Mouse (Mus musculus) myocyte (in vitro differentiated cells): ENCODE data around the gene Ralgps1. TPM values are rescaled to one million over a fixed set of nuclear protein-coding genes. Genes with fewer than 3 reads are reported as not detected.
"Not testable (repeated sequence)": the region's sequence is repeated elsewhere in the genome, so short reads cannot be mapped to it uniquely, and the experiment has no call there.

Experiments
- H3K27me3 ChIP-seq: one replicate; pipeline ENCODE4 v1.6.1; 2011; ENCODE audit not compliant: control insufficient read depth, insufficient read depth, insufficient read length
- H3K36me3 ChIP-seq: one replicate; pipeline ENCODE4 v1.6.1; 2011; ENCODE audit not compliant: control insufficient read depth, insufficient read depth
- H3K4me2 ChIP-seq: one replicate; pipeline ENCODE4 v1.6.1; 2011; ENCODE audit warnings: low read depth, control low read depth
- H3K4me3 ChIP-seq: one replicate; pipeline ENCODE4 v1.5.1; 2011; ENCODE audit warnings: mild to moderate bottlenecking, control low read depth, moderate library complexity
- H3K79me2 ChIP-seq: one replicate; pipeline ENCODE4 v1.6.1; 2011; ENCODE audit not compliant: control insufficient read depth, insufficient read depth
- H3ac ChIP-seq: one replicate; pipeline ENCODE4 v1.6.1; 2011; ENCODE audit not compliant: control insufficient read depth, insufficient read length
- CEBPB ChIP-seq: IDR thresholded peaks from 2 replicates; pipeline ENCODE4 v1.6.1; 2011; ENCODE audit warnings: mild to moderate bottlenecking, moderate library complexity; ENCODE audit not compliant: poor library complexity, insufficient read depth, severe bottlenecking
- E2F4 ChIP-seq: IDR thresholded peaks from one replicate; pipeline ENCODE4 v1.6.1; 2011; ENCODE audit warnings: mild to moderate bottlenecking, control low read depth, moderate library complexity; ENCODE audit not compliant: insufficient read depth
- MAX ChIP-seq: IDR thresholded peaks from one replicate; pipeline ENCODE4 v1.6.1; 2011; ENCODE audit warnings: low read depth, mild to moderate bottlenecking, control low read depth
- MYOD1 ChIP-seq, 3 experiments: IDR thresholded peaks; one replicate each; pipeline ENCODE4 v1.6.1; 2011; ENCODE audit warnings: control low read depth in 2 of 3, low read depth in 2 of 3, mild to moderate bottlenecking in 2 of 3, moderate library complexity in 1 of 3; ENCODE audit not compliant: insufficient read length in 2 of 3, control insufficient read depth in 1 of 3
- MYOG ChIP-seq, 3 experiments: IDR thresholded peaks; one replicate each; pipeline ENCODE4 v1.6.1; 2011; ENCODE audit warnings: control low read depth in 2 of 3, low read depth in 2 of 3, mild to moderate bottlenecking in 2 of 3; ENCODE audit not compliant: insufficient read length in 2 of 3, control insufficient read depth in 1 of 3, insufficient read depth in 1 of 3
- POLR2A ChIP-seq: IDR thresholded peaks from one replicate; pipeline ENCODE4 v1.6.1; 2011; ENCODE audit warnings: low read depth, mild to moderate bottlenecking, control low read depth, moderate library complexity; ENCODE audit not compliant: insufficient read length
- POLR2AphosphoS2 ChIP-seq: IDR thresholded peaks from one replicate; pipeline ENCODE4 v1.6.1; 2011; ENCODE audit warnings: low read depth, control low read depth; ENCODE audit not compliant: insufficient read length
- REST ChIP-seq: IDR thresholded peaks from one replicate; pipeline ENCODE4 v1.6.1; 2011; ENCODE audit warnings: mild to moderate bottlenecking, control low read depth, moderate library complexity; ENCODE audit not compliant: insufficient read depth, insufficient read length
- SRF ChIP-seq: IDR thresholded peaks from one replicate; pipeline ENCODE4 v1.6.1; 2011; ENCODE audit warnings: low read depth; ENCODE audit not compliant: control insufficient read depth, insufficient read length
- TCF12 ChIP-seq: IDR thresholded peaks from one replicate; pipeline ENCODE4 v1.6.1; 2011; ENCODE audit warnings: mild to moderate bottlenecking, control low read depth; ENCODE audit not compliant: poor library complexity, insufficient read depth, severe bottlenecking
- TCF3 ChIP-seq: IDR thresholded peaks from one replicate; pipeline ENCODE4 v1.6.1; 2011; ENCODE audit warnings: low read depth, control low read depth; ENCODE audit not compliant: insufficient read length
- USF1 ChIP-seq: IDR thresholded peaks from one replicate; pipeline ENCODE4 v1.6.1; 2011; ENCODE audit warnings: low read depth, mild to moderate bottlenecking, control low read depth, moderate library complexity
- polyA plus RNA-seq: library from polyadenylated mRNA; unstranded; fragments of >200 nt; fragmentation: generic; extraction: Trizol; gene quantifications from one replicate; pipeline ENCODE4 v1.2.1, GENCODE M21; 2012; ENCODE audit warnings: missing spikeins

Gene Ralgps1
- polyA plus RNA-seq, 1 experiment = 1.3 TPM

GRCm38 (mm10) chr2:33127271-33127670, 244.0 kb downstream of the Ralgps1 start:
- no peaks in the 10 kb centered on the region for H3K36me3 ChIP-seq
- no peaks in the 10 kb centered on the region for H3K79me2 ChIP-seq
- TF ChIP-seq MAX = no peak
- TF ChIP-seq SRF = no peak
- no peak for TF ChIP-seq TCF3
- TF ChIP-seq POLR2AphosphoS2 = no peak
- no peak for TF ChIP-seq POLR2A
- TF ChIP-seq MYOG (IDR thresholded peaks at IDR 0.05; ENCODE audit: control insufficient read depth in 1 of 3, insufficient read depth in 1 of 3, insufficient read length in 2 of 3, low read depth in 2 of 3) = no peak
- no peak for TF ChIP-seq MYOD1 (IDR thresholded peaks at IDR 0.05; ENCODE audit: control insufficient read depth in 1 of 3, insufficient read length in 2 of 3, low read depth in 2 of 3)
- TF ChIP-seq REST = no peak
- TF ChIP-seq TCF12 = no peak
- no peak for TF ChIP-seq CEBPB
- no peak for TF ChIP-seq E2F4
- no peak for TF ChIP-seq USF1
- H3ac ChIP-seq = no peak overlapping the region
- no peak overlapping the region for H3K4me3 ChIP-seq
- no peak overlapping the region for H3K4me2 ChIP-seq
- H3K27me3 ChIP-seq = peaks cover 2% of the 10 kb centered on the region

GRCm38 (mm10) chr2:33122856-33123255, 248.4 kb downstream of the Ralgps1 start:
- peaks cover 5% of the 10 kb centered on the region for H3K27me3 ChIP-seq
- H3ac ChIP-seq = no peak overlapping the region
- no peaks in the 10 kb centered on the region for H3K79me2 ChIP-seq
- no peak overlapping the region for H3K4me2 ChIP-seq
- no peaks in the 10 kb centered on the region for H3K36me3 ChIP-seq
- no peak for TF ChIP-seq SRF
- H3K4me3 ChIP-seq = no peak overlapping the region

- no peaks in the 10 kb centered on the region for H3K36me3 ChIP-seq
- TF ChIP-seq USF1 = no peak
- no peak for TF ChIP-seq POLR2AphosphoS2
- no peak for TF ChIP-seq POLR2A
- TF ChIP-seq TCF12 = no peak
- no peak for TF ChIP-seq CEBPB
- no peak for TF ChIP-seq MAX
- TF ChIP-seq MYOD1 (IDR thresholded peaks at IDR 0.05; ENCODE audit: control insufficient read depth in 1 of 3, insufficient read length in 2 of 3, low read depth in 2 of 3) = no peak
These were observed 270.8 kb downstream of the Ralgps1 start for GRCm38 (mm10) chr2:33100536-33100935.

GRCm38 (mm10) chr2:33097326-33097725, 274.0 kb downstream of the Ralgps1 start:
- H3K4me2 ChIP-seq, H3ac ChIP-seq, H3K79me2 ChIP-seq, H3K27me3 ChIP-seq, H3K4me3 ChIP-seq, H3K36me3 ChIP-seq: not testable (repeated sequence)

More at GRCm38 (mm10) chr2:33100536-33100935, 270.8 kb downstream of the Ralgps1 start:
- Histone ChIP-seq H3K4me3 (no peak overlapping the region), H3K79me2 (no peaks in the 10 kb centered on the region), H3K4me2 (no peak overlapping the region), H3K27me3 (peaks cover 8% of the 10 kb centered on the region), H3ac (no peak overlapping the region)

- Histone ChIP-seq H3K36me3 (no peaks in the 10 kb centered on the region), H3K4me3 (no peak overlapping the region), H3K79me2 (no peaks in the 10 kb centered on the region), H3ac (no peak overlapping the region), H3K4me2 (no peak overlapping the region), H3K27me3 (peaks cover 8% of the 10 kb centered on the region)
- no peak for TF ChIP-seq TCF3
- TF ChIP-seq POLR2A = no peak
- TF ChIP-seq MAX = no peak
- no peak for TF ChIP-seq MYOD1 (IDR thresholded peaks at IDR 0.05; ENCODE audit: control insufficient read depth in 1 of 3, insufficient read length in 2 of 3, low read depth in 2 of 3)
- TF ChIP-seq POLR2AphosphoS2 = no peak
- no peak for TF ChIP-seq MYOG (IDR thresholded peaks at IDR 0.05; ENCODE audit: control insufficient read depth in 1 of 3, insufficient read depth in 1 of 3, insufficient read length in 2 of 3, low read depth in 2 of 3)
- TF ChIP-seq E2F4 = no peak
- TF ChIP-seq CEBPB = no peak
- no peak for TF ChIP-seq SRF
These were observed 276.0 kb downstream of the Ralgps1 start for GRCm38 (mm10) chr2:33095221-33095671.
